Mouse (Mus musculus) inflammation-experienced regulatory T-cells (primary cell): ENCODE results near the gene Eif4e2. TPM values are rescaled to one million over a fixed set of nuclear protein-coding genes. Genes with fewer than 3 reads are reported as not detected.

Experiments used
- polyA plus RNA-seq, 2 experiments: library from polyadenylated mRNA; unstranded; fragments of 100-300 nt; shearing (Covaris generic); gene quantifications; one replicate each; pipeline ENCODE4 v1.2.1; 2017

Gene Eif4e2
- 100 to 1,000 TPM; 117 to 140 TPM for polyA plus RNA-seq

DNA sequence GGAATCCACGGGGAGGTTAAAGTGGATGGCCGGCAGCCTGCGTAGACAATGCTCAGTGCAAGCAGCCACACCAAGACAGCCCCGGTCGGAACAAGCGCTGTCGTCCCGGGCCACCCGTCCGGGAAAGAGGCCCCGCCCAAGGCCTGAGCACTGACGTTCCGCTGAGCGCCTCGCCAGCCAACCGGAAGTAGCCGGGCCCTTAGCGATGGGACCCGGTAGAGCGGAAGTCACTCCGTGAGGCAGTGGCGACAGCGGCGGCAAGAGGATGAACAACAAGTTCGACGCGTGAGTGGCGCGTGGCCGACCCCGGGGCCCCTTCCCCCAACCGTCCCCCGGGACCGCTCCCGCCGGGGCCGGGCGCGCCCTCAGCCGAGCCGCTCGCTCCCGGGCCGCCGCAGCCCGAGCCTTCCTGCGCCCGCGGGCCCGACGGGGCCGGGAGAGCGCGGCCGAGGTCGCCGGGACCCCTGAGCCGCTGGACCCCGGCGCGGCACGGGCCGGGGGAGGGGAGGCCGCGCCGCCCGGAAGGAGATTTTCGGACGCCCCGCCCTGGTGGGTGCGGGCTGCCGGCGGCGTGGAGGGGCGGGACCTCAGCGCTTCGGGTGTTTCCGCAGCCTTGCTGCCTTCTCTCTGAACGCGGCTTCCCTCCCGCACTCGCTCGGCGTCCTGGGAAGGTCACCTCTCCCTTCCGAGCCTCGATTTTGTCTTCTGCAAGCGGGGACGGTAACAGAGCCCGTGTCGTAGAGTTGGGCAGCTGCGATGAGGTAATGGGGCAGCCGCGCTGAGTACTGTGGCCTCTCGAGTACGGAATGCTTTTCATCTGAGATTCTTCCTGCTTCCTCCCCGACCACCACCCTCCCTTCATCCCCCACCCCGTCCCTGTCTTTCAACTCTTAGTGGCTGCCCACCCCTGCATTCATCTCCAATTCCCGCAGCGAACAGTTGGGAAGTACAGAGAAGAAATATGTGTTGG lies at the start of gene Eif4e2:
TSS of gene Eif4e2 (plus strand) at position 180 of the 970 bp plus-strand sequence.

DNA sequence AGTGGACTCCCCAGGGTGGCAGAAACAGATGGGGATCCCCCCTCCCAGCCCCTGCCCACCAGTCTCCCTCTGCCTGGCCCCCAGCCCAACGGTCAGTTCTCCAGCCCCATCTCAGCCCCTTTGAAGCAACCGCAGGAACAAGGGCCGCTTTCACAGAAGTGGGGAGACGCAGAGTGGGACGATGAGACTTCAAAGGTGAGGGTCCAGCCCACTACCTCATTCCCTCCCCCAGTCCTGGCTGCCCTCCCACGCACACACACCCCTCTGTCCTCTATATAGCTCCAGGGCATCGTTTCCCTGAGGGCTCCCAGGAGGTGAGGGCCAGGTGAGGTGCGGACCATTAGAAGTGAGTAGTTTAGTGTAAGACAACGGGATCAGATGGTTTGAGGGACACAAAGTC lies 30.7 kb upstream of the Eif4e2 start, which contains the start of gene Prss56:
TSS of gene Prss56 (plus strand) at position 301 of the 400 bp plus-strand sequence.

DNA sequence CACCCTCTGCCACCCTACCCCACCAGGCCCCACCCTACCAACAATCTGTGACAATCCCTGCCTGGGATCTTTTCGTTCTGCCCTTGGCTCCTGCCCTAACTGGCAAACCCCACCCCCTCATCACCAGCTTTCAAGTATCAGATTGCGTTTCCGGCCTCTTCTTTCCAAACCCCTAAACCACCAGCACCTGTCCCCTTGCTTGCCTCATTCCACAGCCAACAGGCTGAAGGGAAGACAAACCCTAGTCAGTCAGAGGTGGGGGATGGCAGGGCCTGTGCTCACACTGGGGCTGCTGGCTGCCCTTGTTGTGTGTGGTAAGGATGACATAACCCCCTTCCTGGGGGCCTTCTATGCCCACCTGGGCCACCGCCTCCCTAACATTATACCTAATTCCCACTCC lies 23.3 kb upstream of the Eif4e2 start, which contains the start of gene Chrnd:
TSS of gene Chrnd (plus strand) at position 179 of the 400 bp plus-strand sequence.

DNA sequence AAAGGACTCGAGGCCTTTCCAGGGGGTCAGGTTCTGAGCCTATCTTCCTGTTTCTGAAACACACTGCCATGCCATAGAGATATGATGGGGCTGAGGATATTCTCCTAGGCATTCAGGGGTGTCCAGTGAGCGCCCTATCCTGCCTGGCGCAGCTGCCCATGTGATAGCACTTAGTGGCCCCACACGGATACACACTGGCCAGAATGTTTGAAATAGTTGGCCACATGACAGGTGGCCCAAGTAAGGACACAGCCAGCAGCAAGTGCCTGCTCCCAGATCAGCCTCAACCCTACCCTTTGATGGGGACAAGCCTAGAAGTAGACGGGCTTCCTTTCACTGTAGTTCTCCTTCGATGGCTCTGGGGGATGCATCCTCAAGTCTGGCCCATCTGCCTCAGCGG lies 9.2 kb upstream of the Eif4e2 start, which contains the start of gene Chrng:
TSS of gene Chrng (plus strand) at position 193 of the 400 bp plus-strand sequence.

DNA sequence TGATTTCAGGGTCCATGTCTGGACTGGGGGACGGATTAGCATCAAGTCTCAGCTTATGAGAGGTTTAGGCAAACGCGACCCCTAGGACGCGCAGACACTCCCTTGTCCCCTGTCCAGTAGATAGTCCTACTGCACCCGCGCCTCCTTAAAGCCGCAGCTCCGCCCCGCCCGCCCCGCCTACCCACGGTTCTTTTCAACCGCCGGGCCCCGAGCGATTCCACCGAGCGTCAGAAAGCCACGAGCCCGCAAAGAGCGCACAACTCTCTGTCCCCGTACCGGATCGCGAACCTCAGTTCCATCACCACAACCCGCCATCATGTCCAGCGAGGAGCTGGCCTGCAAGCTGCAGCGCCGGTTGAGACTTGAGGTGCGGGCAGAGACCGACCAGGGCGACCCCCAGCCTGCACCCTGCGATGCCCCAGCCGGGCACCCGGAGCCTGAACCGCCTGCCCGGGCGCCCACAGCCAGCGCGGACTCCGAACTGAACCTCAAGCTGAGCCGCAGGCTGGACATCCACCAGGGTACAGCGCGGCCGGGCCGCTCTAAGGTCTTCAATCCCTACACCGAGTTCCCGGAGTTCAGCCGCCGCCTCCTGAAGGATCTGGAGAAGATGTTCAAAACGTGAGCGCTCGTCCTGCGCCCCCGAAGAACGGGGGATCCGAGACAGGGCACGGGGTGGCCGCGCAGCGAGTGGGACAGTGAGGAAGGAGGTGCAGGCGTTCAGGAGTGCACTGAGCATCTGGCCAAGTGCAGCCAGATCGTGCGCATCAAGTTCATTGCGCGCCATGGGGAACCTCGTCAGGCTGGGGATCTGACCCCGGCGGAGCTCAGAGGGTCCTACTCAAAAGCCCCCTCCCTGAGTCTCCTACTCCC lies 50.7 kb downstream of the Eif4e2 start, which contains the start of gene Efhd1:
TSS of gene Efhd1 (plus strand) at position 230 of the 873 bp plus-strand sequence.

Other genes starting within 250 kb of the Eif4e2 start
- gene Alppl2, start 124.0 kb upstream of the Eif4e2 start, polyA plus RNA-seq, result not detected
- under 1 TPM in 1 of 2 experiments, not detected in 1; 0.78 TPM for gene Alpi, start 112.3 kb upstream of the Eif4e2 start, polyA plus RNA-seq
- gene Akp3, start 88.9 kb upstream of the Eif4e2 start, polyA plus RNA-seq, result not detected
- 1 to 10 TPM; 1.6 to 2.7 TPM for gene Ecel1, start 57.4 kb upstream of the Eif4e2 start, polyA plus RNA-seq
- not detected for gene Prss56, start 30.6 kb upstream of the Eif4e2 start, polyA plus RNA-seq
- under 1 TPM in 1 of 2 experiments, not detected in 1; 0.64 TPM for gene Chrnd, start 23.3 kb upstream of the Eif4e2 start, polyA plus RNA-seq
- gene Chrng, start 9.3 kb upstream of the Eif4e2 start, polyA plus RNA-seq, result under 1 TPM in 1 of 2 experiments, not detected in 1; 0.24 TPM
- gene Efhd1, start 50.4 kb downstream of the Eif4e2 start, polyA plus RNA-seq, result 1 to 10 TPM in 1 of 2 experiments, not detected in 1; 4.0 TPM
- gene Gigyf2, start 113.1 kb downstream of the Eif4e2 start, polyA plus RNA-seq, result 10 to 100 TPM; 56.4 to 70.5 TPM
- gene Kcnj13, start 180.8 kb downstream of the Eif4e2 start, polyA plus RNA-seq, result under 1 TPM; 0.53 to 0.84 TPM